Mouse (Mus musculus) c-Kit-positive CD71-negative TER-119-negative erythroid progenitor cells, embryonic 14.5 days (primary cell): ENCODE results near the gene Gjb5.

Source experiments
- DNase-seq: peaks from one replicate; pipeline ENCODE4 v3.0.0-alpha.2; 2013; ENCODE audit warnings: low read depth

The Gjb5 gene

GRCm38 (mm10) chr4:127349560-127350300 is 8.3 kb downstream of the Gjb5 start:
- no peak for DNase-seq

GRCm38 (mm10) chr4:127345000-127345399 is 13.0 kb downstream of the Gjb5 start:
- no peak for DNase-seq

GRCm38 (mm10) chr4:127341372-127341771 is 16.6 kb downstream of the Gjb5 start:
- DNase-seq = no peak

- DNase-seq = no peak
These were observed 20.3 kb downstream of the Gjb5 start for GRCm38 (mm10) chr4:127337668-127338067.

DNA sequence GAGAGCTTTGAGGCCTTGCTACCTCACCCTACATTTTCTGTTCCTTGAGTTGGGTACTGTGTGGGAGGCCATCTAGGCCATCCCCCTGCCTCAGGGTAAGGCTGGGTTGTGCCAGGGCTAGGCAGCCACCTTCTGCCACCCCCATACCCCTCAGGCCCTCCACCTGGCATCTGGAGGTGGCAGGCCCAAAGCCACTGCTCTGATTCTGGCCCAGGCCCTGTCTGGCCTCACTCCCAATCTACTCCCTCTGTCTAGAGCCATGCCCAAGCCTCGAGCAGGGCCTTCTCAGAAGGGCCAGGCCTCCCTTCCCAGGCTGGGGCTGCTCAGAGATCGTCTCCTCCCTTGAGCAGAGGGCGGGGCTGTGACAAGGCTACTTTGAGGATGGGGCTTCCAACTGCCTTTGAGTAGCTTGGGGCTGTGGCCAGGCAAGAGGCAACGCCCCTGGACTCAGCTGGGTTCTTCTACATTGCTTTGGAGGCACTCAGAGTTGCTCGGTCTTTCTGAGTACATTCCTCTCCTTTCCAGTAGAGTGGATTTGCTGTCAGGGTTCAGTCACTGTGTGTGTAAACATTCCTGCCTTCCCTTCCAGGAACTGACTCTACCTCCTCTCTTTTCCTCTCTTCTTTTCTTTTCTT is 23.0 kb downstream of the Gjb5 start:
- DNase-seq = no peak

GRCm38 (mm10) chr4:127331171-127331570 is 26.8 kb downstream of the Gjb5 start:
- DNase-seq = no peak

DNA sequence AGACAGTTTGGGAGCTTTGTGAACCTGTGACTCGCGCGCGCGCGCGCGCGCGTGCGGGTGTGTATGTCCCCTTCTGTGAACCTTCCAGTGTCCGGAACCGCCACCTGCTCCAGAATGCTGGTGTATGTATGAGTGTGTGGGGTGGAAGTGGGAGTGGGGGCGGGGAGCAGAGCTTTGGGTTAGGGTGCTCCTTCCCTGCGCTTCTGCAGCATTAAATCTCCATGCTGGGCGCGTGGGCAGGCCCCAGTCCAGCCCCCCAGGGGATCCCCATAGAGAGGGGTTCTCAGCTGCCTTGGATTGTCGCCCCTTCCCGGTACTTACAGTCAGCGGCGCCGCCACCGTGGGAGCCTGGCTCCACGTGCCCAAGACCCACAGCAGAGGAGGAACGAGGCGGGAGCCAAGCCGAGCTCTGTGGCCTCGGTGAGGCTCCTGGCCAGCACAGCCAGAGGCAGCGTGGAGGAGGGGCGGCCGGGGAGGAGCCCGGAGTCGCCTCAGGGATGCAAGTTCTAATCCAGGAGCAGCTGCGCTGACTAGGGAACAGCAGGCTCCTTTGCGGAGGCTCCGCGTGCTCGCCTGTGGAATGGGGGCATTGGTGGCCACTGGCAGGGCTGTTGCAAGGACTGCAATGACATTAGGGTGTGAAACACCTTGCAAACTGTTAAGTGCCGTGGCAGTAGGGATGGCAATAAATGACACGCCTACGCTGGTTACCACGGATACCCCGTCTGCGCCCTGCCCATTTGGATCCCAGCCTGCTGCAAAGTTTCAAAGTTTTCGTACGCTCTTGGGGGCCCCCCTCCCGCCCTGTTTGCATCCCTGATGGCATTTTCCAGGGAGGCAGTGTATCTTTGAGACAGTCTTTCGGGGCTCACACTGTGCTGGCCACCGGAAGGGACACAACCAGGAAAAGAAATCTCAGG is 27.5 kb downstream of the Gjb5 start, which contains the start of gene Gjb3:
Gjb3 (minus strand) TSS at position 664 of the 920 bp plus-strand sequence.
- no peak for DNase-seq

GRCm38 (mm10) chr4:127329751-127330150 is 28.2 kb downstream of the Gjb5 start:
- DNase-seq = no peak

DNA sequence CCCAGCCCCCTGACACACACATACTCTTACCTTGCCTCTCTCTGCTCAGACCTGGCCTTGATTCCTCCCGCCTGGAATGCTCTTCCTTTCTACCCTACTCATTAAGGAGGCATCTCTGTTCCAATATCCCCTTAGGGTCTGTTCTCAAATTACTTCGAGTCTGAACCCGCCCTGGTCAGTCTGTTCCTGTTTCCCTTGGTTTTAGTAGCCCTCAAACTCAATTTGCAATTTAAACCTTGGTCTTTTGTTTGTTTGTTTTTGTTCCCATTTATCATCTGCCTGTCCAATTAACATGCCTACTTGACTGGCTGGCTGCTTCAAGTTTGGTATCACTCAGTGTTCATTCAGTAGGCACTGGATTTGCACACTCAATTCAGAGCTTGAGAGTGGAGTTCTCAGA is 28.9 kb downstream of the Gjb5 start:
- DNase-seq = no peak

DNA sequence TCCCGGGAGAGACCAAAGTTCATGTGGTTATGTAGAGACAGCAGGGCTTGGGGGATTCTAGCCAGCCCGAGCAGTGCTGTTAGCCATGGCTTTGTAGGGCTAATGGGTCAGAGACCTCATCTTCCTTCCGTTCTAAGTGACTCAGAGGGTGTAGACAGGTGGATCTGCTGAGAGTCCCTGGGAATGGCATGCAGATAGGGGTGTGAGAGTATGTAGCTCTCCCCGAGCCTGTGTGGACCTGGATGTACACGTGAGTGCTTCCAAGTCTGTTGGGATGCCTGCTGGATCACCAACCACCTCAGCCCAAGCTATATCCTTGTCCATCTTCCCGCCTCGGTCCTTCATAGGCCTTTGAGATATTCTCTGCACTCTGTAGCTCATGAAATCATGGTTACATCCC is 29.6 kb downstream of the Gjb5 start:
- no peak for DNase-seq

DNA sequence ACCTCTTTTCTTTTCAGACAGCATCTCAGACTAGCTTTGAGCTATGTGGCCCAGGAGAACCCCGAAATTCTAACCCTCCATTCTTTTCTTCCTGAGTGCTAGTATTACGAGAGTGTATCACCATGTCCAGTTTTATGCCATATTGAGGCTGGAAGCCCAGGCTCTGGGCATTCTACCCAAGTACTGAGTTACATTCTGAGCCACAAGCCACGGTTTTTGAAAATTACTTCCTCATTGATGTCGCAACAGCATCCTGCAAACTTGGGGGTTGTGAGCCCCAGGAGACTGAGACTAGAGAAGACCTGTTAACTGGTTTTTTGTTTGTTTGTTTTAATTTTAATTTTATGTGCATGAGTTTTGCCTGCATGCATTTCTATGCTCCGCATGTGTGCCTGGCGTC is 30.2 kb downstream of the Gjb5 start:
- DNase-seq = no peak

GRCm38 (mm10) chr4:127327258-127327657 is 30.7 kb downstream of the Gjb5 start:
- DNase-seq = no peak

- DNase-seq = no peak
These were observed 32.7 kb downstream of the Gjb5 start for GRCm38 (mm10) chr4:127325276-127325675.

GRCm38 (mm10) chr4:127324759-127325158 is 33.2 kb downstream of the Gjb5 start:
- peak; percentile 70 for DNase-seq

DNA sequence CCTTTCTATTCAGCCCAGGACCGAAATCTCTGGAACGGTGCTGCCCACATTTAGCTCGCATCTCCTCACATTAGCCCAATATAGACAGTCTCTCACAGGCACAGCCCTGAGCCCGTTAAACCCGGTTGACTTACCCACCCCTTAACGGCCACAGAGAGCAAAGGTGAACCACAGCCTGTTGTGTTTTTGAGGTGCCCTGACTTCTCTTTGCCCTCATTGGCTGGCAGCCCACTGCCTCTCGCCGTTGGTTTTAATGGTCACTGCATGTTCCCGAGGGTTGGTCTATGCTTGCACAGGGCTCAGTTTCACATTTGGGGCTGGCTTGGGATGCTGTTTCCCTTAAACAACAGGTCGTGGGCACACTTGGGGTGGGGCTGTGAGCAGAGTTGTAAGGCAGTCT is 33.7 kb downstream of the Gjb5 start:
- no peak for DNase-seq

DNA sequence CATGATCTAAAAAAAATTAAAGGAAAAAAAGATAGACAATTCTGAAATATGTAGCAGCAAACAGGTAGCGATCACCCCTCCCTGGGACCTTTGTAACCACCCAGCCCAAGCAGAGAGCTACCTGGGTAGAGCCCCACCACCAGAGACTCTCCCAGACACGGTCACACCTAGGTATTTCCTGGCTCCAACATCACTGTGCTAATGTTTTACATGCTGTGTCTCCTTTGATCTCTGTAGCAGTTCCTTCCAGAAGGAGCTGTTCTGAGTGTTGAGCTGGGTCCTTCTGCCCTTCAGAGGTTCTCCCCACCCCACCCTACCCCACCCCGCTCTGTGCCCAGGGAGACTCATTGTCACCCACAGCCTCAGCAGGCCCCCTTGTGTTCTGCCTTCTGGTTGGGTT is 34.3 kb downstream of the Gjb5 start:
- no peak for DNase-seq

DNA sequence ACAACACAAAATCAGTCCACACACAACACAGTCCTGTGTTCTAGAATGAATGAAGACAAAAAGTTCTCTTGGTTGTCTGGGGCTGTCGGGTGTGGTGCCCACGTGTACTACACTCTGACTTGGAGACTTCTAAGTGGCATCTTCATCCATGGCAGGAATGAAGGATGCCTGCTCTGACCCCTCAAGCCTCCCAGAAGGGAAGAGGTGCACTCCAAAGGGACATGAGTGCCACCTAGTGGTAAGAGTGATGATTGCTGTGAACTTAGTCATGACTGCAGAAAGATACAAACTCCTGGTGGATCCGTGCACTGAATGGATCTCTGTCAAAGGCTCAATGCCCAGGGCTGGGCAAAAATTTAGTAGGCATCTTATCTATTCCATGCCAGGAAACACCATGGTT is 38.4 kb downstream of the Gjb5 start:
- peak; percentile 68 for DNase-seq

GRCm38 (mm10) chr4:127317143-127317542 is 40.8 kb downstream of the Gjb5 start:
- no peak for DNase-seq

GRCm38 (mm10) chr4:127315753-127316152 is 42.2 kb downstream of the Gjb5 start:
- no peak for DNase-seq

DNA sequence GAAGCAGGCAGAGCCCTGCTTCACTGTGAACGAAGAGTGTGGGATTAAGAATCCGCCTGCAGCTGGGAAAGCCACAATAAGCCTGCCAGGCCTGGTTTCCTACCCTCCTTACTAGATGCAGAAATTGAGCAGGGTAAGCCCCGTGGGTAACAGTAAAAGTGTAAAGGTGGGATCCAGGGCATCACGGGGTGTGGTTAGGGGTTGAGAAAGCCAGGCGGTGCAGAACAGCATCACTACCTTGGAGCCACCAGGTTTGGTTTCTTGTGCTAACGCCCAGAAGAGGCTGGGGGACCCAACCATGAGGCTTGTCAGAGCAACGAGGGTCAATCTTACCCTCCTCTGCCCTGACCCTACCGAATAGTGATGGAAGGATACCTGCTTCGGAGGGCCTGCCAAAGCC is 43.4 kb downstream of the Gjb5 start:
- no peak for DNase-seq

- DNase-seq = peak; percentile 43
These were observed 44.1 kb downstream of the Gjb5 start, which contains the start of gene Gja4 for GRCm38 (mm10) chr4:127313861-127314260. Gene Gja4 (minus strand): TSS chr4:127314039.

DNA sequence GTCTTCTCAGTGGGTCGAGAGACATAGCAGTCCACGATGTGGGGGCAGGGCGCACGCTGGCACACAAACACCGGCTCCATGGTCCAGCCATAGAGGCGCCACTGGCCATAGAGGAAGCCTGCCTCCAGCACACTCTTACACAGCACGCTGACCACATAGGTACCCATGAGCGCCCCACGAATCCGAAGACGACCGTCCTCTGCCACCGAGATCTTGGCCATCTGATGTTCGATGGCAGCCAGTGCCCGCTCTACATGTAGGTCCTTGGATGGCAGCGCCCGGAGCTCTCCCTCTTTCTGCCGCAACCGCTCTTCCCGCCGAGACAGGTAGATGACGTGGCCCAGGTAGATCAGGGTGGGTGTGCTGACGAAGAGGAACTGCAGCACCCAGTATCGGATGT is 45.6 kb downstream of the Gjb5 start:
- DNase-seq = no peak

- no peak for DNase-seq
These were observed 46.4 kb downstream of the Gjb5 start for GRCm38 (mm10) chr4:127311561-127311960.
